Mouse (Mus musculus): ENCODE data around the gene Mamdc2.

DNA sequence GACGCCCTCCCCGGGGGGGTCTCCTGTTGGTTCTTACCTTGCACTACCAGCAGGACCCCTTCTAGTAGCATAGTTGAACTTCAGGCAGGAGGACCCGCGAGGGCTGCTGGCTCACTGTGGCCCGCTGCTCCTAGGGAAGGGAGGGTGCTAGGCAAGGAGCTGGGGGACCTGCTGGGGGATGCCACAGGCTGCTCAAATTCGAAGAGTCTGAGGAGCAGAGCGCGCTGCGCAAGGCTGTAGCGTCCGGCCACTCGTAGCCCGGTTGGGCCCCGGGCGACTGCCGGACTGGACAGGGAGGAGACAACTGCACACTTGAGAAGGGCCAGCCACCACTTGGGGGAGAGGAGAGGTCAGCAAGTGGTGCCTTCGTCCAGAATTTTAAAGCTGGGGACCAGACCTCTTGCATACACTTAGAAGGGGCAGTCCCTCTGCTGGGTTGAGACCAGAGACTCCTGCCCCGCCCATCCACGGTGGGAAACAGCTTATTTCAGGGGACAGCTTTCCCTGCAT is at the start of gene Mamdc2:
- TF ChIP-seq CTCF (IDR thresholded peaks at IDR 0.05; ENCODE audit: insufficient read depth, low read length) = no peak
- no peak; the same call in 1 of the 2 replicates for TF ChIP-seq POLR2A (IDR thresholded peaks at IDR 0.05; ENCODE audit: borderline replicate concordance, extremely low read depth, low read depth, low read length)

Measured in lung, adult 2 months (tissue).